Mouse (Mus musculus) layer of hippocampus, adult 18-20 months (tissue): ENCODE measurements around the gene Tyk2. TPM values are rescaled to one million over a fixed set of nuclear protein-coding genes. Genes with fewer than 3 reads are reported as not detected.

ENCODE experiments used
- DNase-seq, 2 experiments: peaks; one replicate each; pipeline ENCODE4 v3.0.0; 2022; ENCODE audit warnings: low spot score in 2 of 2
- long read RNA-seq: library from polyadenylated mRNA; stranded (forward); transcript quantifications from one replicate; pipeline ENCODE4 v2.0.0, GENCODE M21; 2021
- total RNA-seq, 2 experiments: library from RNA; stranded (reverse); gene quantifications; 2 replicates each; pipeline ENCODE4 v1.2.3; 2021

Gene Tyk2
- 10 to 100 TPM; 13.5 to 15.3 TPM for total RNA-seq
- long read RNA-seq, full-length matches to known transcripts = 5 of 23 reads
- long read RNA-seq, partial matches to known transcripts = 1 of 23 reads
- long read RNA-seq, other reads (novel, unspliced or antisense) = 17 of 23 reads

DNA sequence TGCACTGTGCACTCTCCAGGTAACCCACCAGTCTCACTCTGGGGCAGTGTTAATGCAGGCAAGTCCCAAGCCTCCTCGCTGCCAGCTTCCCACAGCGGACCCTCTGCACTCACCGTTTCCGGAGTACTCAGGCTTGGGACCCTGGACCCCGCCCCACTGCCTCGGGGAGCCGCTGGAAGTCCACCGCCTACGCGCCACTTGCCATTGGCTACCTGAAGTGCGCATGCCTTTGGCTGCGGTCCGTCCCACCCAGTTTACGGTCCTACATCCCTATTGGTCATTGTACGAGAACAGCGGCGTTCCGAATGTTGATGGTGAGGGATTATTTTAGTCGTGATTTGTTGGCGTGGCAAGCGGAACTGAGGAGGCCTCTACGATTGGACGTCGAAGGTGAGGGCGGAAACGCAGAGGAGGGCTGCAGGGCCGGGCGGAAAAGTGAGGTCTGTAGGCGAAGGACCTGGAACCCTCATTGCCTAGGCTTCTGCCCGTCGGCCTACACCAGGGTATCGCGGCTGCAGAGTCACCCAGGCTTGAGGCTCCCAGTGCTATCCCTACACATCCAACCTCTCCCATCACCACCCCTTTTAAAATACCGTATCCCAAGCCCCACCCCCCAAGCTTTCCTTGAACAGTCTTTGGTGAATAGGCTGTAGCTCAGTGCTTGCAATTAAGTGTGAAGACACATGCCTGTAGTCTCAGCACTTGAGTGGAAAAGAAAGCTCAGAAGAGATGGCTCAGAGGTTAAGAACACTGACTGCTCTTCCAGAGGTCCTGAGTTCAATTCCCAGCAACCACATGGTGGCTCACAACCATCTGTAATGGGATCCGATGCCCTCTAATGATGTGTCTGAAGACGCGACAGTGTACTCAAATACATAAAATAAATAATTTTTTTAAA is at the start of gene Tyk2:
TSS of gene Tyk2 (minus strand) at position 185 of the 898 bp plus-strand sequence.
- DNase-seq = peak; percentile 94 to 96

DNA sequence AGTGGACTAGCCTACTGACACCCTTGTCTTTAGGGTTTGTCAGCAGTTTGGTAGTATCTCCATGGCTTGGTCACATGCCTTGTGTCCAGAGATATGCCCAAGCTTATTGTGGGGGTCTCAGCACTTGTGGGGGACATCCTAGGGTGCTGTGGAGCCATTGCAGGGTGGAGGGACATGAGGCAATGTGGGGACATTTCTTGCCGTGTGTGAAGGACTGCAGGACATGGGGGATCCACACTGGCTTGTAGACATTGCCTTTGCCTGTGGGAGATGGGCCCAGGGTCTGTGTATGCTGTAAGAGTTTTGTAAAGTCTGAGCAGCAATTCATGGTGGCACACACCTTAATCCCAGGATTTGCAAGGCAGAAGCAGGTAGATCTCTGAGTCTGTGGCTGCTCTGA is 49.8 kb upstream of the Tyk2 start:
- DNase-seq = no peak

DNA sequence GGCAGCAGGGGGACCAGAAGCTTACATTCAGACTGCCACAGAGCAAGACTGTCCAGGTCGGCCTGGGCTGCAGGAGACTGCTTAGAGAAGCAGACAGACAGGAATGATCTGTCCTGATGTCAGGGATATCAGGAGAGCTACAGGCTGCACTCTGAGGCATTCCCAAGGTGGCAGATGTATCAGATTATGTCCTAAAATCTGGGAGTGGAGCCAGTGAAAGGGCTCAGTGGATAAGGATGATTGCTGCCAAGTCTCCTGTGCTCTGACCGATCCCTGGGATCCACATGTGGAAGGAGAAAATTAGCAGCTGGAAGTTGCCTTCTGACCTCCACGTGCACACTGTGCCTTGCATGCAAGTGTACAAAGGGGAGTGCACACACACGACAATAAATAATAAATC is 49.4 kb upstream of the Tyk2 start:
- no peak for DNase-seq

DNA sequence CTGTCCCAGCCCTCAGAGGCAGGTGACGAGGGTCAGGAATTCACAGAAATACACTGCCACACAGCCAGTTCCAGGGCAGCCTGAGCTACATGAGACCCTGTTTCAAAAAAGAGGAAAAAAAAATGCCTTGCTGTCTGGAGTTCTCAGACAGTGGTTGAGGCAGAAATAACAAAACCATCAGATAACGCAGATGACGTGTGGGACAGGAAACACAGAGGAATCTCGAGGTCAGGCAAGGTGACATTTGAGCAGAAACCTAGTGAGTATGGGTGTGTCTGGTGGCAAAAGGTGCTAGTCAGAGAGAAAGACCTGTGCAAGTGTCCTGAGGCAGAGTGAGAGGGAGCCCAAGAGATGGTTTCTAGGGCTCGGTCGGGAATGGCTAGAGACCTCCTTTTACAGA is 41.3 kb upstream of the Tyk2 start:
- no peak for DNase-seq

DNA sequence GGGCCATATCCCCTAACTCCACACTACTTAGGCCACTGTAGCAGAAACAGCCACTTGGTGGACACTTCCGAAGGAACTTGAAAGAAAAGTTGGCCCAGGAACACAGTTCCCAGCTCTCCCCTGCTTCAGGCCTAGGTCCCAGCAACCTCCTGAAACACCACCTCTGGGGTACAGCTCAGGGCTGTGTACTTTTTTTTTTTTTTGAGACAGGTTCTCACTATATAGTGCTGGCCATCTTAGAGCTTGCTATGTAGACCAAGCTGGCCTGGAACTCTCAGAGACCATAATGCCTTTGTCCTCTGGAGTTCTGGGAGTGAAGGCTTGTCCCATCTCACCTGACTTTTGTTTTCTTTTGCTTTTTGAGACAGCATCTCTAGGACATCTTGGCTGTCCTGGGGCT is 38.1 kb upstream of the Tyk2 start:
- no peak for DNase-seq

DNA sequence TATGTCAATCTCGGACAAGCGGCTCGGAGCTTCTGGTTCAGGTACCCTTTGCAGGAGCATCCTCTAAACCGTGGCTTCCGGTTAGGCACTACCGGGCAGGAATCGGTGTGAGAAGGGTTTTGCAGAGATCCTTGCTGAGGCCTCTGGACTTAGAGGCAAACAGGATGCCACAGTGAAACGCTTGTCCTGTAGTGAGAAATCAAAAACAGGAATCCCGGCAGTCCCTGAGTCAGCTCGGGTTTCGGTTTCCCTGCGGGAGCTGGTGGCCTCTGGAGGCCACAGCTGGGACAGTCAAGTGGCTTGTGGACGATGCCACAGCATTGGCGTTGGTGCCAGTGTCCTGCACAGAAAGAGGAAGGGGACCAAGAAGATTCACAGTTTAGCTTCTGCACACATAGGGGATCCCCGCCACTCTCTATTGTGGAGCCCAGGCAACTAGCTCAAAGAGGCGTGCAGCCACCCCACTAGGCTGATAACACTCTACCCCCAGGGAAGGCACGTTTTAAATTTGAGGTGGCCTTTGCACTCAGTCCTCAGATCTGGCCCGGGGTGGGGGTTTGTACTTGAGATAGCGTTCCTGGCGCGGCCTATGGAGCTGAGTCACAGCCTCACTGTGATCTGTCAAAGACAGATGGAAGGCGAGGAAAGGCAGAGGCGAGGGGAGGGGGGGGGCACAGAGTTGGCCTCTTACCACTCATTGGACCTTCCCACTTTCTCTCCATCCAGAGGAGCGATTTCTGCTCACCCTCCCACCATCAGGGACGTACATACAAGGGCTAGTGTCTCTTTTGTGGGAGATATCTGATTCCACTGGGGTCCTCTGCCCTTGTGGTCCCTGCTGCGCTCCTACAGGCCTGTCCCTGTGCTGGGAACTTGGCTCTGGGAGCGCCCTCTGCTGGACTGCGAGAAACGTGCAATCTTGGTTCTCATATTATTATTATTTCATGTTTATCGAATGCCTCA is 37.4 kb upstream of the Tyk2 start:
- DNase-seq = peak in 1 of 2 experiments; percentile 83

DNA sequence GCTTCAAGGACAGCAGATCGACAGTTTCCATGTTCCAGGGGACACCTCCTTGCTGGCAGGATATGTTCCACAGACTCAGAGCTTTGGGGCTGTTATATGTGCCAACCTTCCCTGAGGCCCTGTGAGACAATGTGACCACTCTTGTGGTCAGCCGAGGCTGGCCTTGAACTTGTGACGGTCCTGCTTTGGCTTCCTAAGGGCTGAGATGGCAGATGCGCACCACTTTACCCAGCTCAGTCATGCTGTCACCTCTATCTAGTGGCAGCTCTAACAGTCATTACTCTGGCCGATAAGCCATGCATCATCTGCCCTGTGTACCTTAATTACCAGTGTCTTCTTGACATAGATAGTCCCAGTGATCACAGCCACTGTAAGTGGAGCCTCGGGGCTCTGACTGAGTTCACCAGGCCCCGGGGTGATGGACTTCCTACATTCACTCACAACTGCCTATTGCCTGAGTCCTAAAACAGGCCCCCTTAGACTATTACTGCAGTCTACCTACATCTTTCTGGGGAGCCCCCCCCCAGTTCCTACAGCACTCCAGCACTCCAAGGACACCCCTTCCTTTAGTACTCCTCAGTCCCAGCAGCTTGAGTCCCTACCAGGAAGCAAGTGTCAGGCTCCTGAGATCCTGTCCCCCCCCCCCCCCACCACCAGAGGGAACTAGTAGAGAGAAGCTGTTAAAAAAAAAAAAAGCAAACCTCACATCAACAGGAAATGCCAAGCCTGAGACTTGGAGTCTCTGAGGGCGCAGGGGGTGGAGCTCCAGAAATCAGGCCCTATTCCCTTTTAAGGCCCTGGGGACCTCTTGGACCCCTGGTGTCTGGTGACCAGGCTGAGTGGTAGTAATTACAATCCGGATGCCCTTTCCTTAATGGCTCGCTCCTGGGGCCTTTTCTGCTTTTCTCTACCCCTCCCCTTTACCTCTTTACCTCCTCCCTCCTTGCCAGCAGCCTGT is 36.4 kb upstream of the Tyk2 start:
- DNase-seq = no peak

DNA sequence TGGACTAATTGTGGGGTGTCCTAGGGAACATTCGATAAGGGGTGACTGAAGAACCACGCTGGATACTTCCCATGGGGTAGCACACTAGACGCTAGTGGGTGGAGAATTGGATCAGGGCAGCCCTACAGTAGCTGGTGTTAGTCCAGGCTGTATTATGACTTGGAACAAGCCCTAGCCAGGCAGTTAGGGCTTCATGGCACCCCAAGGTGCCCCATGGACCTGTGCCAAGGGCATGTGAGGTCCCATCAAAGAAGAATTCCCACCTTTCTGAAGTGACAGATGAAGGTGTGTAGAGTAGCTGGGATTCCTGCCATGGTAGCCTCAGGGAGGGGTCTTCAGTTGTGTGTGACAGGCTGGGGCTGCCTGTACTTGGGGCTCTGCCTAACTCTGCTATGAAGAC is 35.5 kb upstream of the Tyk2 start:
- DNase-seq = no peak

DNA sequence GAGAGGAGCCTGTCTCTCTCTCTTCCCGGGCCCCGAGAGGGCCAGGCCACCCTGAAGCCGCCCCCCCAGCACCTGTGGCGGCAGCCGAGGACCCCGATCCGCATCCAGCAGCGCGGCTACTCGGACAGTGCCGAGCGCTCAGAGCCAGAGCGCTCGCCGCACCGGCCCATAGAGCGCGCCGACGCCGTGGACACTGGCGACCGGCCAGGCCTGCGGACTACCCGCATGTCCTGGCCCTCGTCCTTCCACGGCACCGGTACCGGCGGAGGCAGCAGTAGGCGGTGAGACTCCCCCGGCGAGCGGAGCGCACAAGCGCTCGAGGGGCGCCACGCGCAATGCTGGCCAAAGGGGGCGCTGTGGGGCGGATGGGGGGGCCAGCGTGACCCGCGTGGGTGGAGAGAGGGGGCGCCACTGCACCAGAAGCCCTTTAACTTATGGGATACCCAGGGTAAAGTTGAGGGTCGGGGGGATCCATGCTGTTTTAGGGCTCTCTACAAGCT is 35.0 kb upstream of the Tyk2 start:
- peak in 1 of 2 experiments; percentile 55 for DNase-seq

DNA sequence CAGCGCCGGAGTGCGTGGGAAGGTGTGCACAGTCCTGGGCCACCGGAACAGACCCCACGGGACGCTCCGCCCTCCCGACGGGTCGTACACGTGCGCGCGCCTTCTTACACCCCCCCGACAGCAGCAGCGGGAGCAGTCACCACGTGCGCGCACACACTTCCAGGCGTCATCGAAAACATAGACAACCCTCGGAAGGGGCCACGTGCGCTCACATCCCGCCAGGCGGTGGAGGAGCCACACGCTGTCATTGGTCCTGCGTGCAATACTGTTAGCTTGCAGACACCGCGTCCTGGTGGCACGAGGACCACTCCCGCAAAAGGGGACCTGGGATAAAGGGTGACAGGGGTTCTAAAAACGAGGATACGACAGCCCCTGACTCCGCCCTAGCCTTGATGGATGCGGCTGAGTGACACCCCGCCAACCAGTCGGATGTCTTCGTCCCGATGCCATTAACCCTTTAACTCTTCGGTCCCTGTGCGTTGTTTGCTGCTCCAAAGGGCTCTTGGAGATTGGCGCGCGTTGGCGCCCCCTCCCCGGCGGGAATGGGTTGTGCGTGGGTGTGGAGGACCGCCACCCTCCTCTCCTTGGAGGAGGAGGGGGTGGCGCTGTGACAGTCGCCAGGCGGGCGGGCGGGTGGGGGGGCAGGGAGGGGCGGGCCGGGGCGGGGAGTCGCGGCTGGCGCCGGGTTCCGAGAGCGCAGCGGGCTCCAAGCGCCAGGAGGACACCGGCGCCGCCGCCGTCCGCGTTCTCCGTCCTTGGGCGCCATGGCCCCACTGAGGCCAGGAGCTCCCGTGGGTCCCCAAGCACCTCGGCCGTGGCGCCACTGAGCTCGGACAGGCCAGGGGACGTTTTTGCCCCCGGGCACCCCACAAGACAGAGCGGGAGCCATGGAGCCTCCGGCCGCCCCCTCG is 34.3 kb upstream of the Tyk2 start, which contains the start of gene Pde4a:
TSS of gene Pde4a (plus strand) at position 674 of the 911 bp plus-strand sequence.
- peak; percentile 81 for DNase-seq

DNA sequence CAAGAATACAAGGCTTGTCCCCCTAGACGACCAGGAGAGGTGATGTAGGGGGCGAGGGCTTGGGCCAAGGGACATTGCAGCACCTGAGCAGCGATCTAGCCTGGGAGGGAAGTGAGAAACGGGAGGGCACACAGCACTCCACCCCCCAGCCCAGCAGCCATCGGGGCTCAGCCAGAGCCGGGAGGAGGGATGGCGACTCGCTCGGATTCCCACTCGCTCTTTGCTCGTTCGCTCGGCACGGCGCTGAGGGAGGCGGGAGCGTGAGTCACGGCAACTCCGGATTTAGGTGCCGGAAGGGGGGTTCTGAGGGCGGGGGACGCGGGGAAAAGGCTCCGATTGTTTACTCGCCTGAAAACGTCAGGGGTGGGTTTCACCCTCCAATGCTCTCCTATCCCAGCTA is 33.0 kb upstream of the Tyk2 start:
- DNase-seq = peak; percentile 66 to 73

DNA sequence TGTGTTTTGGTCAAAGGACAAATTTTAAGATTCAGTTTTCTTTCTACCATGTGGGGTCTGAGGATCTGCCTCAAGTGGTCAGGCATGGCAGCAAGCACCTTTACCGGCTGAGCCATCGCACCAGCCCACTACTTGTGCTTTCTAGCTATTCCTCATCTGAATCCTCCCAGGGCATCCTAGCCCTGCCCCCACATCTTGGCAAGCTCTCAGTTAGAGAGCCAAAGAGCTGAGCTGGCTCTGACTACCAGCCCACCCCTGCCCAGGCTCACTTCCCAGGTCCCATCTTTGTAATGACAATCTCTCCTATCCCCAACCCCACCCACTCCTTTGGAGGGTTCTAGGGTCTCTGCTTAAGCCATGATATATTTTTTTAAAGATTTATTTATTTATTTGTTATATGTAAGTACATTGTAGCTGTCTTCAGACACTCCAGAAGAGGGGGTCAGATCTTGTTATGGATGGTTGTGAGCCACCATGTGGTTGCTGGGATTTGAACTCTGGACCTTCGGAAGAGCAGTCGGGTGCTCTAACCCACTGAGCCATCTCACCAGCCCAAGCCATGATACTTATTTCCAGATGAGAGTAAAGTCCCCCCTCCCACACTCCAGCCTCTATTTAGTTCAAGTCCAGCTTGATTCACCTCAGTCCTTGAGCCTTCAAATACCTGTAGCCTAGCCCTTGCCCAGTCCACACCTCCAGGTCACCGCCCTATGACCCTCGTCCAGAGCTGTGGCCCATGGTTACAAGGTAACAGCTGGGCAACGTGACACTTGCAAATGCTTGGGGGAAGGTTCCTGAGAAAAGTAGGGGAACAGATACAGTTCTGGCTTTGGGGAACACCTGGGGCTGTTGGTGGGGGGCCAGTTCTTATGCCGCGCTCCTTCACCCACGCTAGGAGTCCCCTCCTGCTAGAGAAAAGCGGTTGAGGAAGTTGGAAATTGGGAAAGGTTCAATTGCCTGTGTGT is 32.3 kb upstream of the Tyk2 start:
- DNase-seq = no peak

DNA sequence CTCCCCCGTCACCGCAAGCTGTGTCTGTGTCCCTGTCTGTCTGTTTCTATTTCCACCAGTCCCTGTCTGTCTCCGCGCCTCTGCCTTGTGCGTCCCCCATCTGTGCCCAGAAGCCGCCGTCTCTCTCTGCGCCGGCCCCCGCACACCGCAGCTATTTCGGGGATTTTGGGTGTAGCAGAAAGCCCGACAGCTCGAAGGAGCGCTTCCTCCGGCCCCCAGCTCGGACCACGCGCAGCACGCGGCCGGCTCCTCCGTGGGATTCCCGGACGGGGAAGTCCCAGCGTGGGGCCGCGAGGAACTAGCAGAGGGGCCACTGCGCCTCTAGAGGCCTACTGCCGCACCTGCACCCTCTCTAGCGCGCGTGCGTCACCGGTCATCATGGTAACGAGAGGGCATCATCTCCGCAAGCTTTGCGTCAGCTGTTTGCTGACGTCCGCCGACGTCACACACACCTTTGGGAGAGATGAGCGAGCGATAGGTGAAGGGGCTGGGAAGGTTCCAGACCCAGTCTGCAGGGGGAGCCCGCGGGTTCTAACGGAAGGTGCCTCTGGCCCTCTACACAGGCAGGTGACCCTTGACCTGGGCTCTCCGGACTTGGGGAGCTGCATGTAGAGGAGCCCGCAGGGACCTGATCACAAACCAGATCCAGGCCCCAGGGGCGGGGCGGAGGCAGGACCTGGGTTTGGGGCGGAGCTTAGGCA is 30.3 kb upstream of the Tyk2 start:
- DNase-seq = peak; percentile 89 to 92

DNA sequence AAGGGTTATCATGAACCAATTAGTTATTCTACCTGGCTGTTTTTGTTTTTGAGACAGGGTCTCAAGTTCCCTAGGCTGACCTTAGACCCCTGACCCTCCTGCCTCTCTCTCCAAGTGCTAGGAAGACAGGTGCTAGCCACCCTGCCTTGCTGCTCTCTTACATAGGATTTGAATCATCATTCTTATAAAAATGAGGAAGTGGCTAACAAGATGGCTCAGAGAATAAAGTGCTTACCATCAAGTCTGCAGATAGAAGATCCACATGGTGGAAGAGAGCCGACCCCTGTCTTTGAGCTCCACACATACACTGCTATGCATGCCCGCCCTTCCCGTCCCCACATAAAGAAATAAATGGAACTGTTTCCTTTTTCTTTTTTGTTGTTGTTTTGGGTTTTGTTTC is 23.7 kb upstream of the Tyk2 start:
- no peak for DNase-seq

DNA sequence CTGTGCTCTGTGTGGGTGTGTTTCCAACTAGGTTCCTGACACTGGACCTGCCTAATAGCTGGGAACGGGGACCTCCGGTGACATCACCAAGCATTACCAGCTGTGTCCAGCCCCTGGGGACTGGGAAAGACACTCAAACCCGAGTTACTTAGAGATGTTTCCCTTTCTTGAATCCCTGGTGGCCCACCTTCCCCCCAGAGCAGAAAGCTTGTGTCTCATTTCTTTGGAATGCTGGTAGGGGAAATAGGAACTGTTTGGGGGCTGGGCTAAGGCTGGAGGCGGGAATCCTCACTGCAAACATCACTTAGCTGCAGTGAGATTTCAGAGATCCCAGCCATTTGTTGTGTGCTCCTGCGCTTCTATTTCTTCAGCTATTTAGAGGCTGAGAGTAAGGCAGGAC is 22.8 kb upstream of the Tyk2 start:
- DNase-seq = no peak

DNA sequence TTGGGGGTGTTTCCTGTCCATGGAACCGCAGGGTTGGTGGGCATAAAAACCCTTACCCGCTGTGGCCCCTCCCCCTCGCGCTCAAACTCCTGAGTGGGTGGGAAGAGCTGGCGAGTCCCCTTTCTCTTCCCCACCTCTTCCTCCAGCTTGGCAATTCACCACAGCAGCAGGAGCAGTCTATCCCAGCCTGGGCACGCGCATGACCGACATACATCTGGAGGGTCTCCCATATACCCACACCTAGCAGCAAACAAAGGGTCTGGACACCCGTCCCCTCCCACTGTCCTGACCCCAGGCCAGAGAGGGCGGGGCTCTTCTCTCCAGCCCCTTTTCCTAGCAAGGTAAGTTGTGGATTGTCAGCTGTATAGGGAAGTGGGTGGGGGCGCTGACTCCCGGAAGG is 22.3 kb upstream of the Tyk2 start:
- no peak for DNase-seq

DNA sequence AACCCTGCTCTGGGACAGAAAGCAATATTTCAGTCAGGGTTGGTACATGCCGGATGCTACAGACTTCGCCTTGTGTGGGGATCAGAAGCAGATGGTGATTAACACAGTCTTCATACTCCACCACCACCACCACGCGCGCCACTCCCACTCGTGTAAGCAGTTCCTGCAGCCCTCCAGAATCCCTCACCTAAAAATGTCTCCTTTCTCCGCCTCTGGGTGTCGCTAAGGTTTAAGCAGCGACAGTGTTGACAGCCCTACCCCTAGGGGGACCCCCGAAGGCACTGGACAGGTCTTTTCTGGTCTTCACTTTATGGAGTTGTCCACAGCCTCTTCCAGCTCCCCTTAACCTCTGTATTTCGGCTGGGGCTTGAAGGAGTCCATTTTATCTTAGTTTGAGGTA is 21.7 kb upstream of the Tyk2 start:
- DNase-seq = peak; percentile 66 to 80
